Mouse (Mus musculus): ENCODE results near the gene Ranbp3l. TPM values are rescaled to one million over a fixed set of nuclear protein-coding genes. Genes with fewer than 3 reads are reported as not detected.

Gene Ranbp3l
- total RNA-seq, 2 experiments from 2014 or later = 10.6 to 11.4 TPM

DNA sequence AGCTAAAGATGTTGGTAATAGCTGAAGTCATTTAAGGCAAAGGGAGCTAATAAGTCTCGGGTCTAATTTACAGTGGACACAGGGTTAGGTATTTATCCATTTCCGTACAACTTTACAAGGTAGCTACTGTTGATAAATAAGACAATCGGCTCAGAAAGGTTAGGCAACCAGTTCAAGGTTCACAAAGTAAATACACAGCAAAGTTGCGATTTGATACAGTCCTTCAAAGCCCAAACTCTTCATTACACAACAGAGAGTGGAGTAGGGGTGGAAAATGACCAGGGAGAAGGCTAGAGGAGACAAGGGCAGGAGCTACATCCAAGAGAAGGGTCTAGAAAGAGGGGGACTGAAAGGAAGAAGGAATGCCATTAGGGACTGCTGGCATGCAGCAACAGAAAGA is 101.1 kb downstream of the Ranbp3l start:
- DNase-seq (ENCODE audit: low spot score in 2 of 2) = no peak
- intact Hi-C loops (cut with DNase I) = no loop called here

- no peak for DNase-seq (ENCODE audit: low spot score in 2 of 2)
- intact Hi-C loops (cut with DNase I) = no loop called here
These were observed 102.6 kb downstream of the Ranbp3l start for GRCm38 (mm10) chr15:9070353-9070752.

DNA sequence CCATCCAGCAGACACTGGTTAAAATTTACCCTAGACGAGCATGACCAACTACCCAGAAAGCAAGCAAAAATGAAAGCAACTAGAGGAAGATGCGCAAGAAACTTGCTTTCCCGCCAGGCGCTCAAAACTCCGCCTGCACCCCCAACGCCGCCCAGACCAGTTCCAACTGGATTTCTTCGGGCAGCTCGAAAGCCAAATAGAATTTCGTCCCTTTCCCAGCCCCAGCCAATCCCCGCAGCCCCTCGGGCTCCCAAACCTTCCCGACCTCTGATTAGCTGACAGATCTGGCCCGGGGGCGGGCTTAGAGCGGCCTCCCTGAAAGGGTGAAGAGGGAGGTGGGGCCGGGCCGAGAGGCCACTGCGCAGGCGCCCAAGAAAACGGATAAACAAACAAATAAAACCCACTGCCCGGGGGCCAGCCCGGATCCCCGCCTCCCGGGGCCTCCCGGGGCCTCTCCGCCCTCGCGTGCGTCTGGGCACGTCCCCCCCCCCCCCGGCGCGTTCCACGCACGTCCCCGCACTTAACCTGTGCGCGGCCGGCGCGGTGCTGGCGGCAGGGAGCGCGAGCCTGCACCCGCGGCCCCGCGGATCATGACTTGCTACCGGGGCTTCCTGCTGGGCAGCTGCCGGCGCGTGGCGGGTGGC is 103.3 kb downstream of the Ranbp3l start, which contains the start of gene Nadk2:
Gene Nadk2 (plus strand): TSS at position 349 of the 644 bp plus-strand sequence.
- intact Hi-C loops (cut with DNase I) = no loop called here
- DNase-seq (ENCODE audit: low spot score in 2 of 2) = peak; percentile 97 to 99

DNA sequence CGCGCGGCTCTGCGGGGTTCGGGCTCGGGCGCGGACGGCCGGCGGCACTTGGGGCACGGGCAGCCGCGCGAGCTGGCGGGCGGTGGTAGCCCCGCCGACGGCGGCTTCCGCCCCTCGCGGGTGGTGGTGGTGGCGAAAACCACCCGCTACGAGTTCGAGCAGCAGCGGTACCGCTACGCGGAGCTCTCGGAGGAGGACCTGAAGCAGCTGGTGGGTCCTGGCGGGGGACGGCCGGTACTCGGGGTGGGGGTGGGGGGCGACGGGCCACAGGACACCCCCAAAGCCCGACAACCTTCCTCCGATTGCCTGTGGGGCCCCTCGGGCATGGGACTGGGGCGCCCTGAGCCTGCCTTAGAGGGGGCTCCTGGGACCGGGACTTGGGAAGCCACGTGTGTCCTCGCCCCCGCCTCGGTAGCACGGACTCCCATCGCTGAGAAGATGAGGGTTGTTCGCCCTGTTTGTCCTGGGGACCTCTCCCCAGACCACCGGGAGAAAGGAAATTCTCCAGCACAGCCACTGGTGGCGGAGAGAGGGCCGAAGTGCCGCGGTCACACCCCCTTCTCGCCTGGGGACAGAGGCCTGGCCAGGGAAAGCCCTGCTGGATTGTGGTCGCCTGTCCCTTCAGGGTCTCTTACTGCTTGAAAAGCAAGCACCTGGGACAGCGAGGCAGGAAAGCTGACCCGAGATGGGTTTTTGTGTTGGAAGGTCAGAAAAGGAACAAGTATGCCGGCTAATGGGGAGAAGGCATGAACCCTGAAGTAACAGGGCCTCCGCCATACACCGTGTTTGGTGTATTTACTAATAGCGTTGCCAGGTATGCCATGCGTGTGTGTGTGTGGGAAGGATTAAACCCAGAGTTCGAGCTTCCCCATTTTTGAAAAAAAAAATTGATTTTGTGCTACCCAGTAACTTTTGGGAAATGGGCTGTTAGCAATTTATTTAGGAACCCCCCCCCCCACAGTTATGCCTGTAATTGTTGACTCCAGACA is 104.1 kb downstream of the Ranbp3l start:
- DNase-seq (ENCODE audit: low spot score in 2 of 2) = peak; percentile 16 to 31

GRCm38 (mm10) chr15:9072630-9073029 is 104.9 kb downstream of the Ranbp3l start:
- no peak for DNase-seq (ENCODE audit: low spot score in 2 of 2)
- intact Hi-C loops (cut with DNase I) = no loop called here

More for the DNA sequence above, 104.1 kb downstream of the Ranbp3l start:
- intact Hi-C loops (cut with DNase I) = no loop called here

GRCm38 (mm10) chr15:9073067-9073608 is 105.4 kb downstream of the Ranbp3l start:
- DNase-seq (ENCODE audit: low spot score in 2 of 2) = no peak
- intact Hi-C loops (cut with DNase I) = no loop called here

DNA sequence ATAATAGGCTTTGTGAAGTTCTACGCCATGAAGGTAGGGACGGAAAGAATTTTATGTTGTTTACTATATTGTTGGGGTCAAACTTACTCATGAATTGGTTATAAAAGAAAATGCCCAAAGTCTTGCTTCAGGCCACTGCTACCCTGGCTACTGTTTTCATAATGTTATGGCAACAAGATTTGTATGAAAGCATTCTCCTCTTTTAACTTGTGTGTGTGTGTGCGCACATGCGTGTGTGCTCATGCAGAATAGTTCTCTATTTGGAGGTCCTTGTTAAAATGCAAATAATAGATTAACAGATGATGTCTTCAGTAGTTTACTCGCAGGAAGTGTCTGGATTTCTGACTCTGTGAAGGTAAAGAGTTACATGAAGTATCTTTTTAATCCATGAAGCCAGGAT is 105.9 kb downstream of the Ranbp3l start:
- intact Hi-C loops (cut with DNase I) = no loop called here
- DNase-seq (ENCODE audit: low spot score in 2 of 2) = no peak

GRCm38 (mm10) chr15:9074139-9074538 is 106.4 kb downstream of the Ranbp3l start:
- intact Hi-C loops (cut with DNase I) = no loop called here
- no peak for DNase-seq (ENCODE audit: low spot score in 2 of 2)

- intact Hi-C loops (cut with DNase I) = no loop called here
- no peak for DNase-seq (ENCODE audit: low spot score in 2 of 2)
These were observed 106.9 kb downstream of the Ranbp3l start for GRCm38 (mm10) chr15:9074671-9075070.

DNA sequence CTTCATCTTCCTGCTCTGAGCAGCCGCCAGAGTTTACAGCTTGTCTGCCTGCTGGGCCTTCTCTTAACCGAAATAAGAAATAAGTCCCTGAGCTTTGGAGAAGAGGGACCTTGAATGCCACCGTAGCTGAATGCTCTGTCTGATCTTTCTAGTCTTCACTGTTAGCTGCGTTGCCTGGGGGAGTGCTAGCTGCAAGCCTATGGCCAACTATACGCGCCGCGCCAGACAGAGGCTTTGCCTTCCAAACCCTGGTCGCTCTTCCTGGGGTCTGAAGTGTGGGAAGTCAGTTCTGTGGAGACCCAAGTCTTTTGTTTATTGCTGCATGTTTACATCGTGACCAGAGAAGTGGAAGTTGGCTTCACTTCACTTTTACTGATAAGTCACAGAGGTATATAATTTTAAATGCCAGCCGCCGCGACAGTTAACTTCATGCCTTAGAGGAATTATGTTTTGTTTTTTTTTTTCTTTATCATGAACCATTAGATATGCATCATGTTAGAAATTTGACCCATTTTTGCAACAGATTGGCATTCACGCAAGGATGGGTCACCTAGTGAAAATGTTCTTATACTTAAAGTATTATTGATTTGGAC is 108.0 kb downstream of the Ranbp3l start:
- intact Hi-C loops (cut with DNase I) = no loop called here

GRCm38 (mm10) chr15:9078481-9079300 is 110.9 kb downstream of the Ranbp3l start:
- DNase-seq (ENCODE audit: low spot score in 2 of 2) = no peak
- intact Hi-C loops (cut with DNase I) = no loop called here

More for the DNA sequence above, 108.0 kb downstream of the Ranbp3l start:
- no peak for DNase-seq (ENCODE audit: low spot score in 2 of 2)

DNA sequence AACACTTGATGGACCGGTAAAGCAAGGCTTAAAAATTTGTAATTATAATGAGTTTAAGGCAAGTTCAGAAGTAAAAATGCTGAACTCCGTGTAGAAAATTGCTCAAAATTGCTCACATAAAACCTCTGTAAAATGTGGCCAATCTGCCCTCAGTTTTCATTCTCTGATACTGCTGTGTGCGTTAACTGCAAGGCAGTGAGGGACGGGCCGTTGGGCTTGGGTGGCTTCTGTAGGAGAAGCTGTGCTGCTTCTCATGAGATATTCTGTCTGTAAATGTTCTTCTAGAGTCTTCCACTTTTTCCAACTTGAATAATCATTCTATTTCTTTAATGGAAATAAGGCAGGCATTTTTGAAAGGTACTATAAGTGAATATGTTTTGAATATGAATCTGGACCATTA is 111.9 kb downstream of the Ranbp3l start:
- DNase-seq (ENCODE audit: low spot score in 2 of 2) = no peak
- intact Hi-C loops (cut with DNase I) = no loop called here

DNA sequence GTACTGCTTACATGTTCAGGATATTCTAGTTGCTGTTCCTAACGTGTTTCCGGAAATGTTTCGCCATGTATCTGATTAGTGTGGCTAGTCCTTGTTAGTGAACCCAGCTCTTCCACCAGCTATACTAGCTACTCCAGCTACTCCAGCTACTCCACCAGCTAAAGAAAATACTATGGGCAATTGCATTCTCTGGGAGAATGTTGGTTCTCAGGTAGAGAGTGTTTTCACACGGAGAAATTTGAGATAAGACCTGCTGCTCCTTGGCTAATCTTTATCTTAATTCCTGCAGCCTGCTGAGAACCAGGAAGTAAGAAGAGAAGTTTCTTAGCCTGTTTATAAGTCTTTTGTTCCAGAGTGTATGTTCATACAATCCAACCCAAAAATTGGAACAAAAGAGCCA is 112.5 kb downstream of the Ranbp3l start:
- DNase-seq (ENCODE audit: low spot score in 2 of 2) = no peak
- intact Hi-C loops (cut with DNase I) = no loop called here

GRCm38 (mm10) chr15:9081294-9081693 is 113.5 kb downstream of the Ranbp3l start:
- intact Hi-C loops (cut with DNase I) = no loop called here
- no peak for DNase-seq (ENCODE audit: low spot score in 2 of 2)

GRCm38 (mm10) chr15:9082753-9083152 is 115.0 kb downstream of the Ranbp3l start:
- intact Hi-C loops (cut with DNase I) = no loop called here
- DNase-seq (ENCODE audit: low spot score in 2 of 2) = no peak

DNA sequence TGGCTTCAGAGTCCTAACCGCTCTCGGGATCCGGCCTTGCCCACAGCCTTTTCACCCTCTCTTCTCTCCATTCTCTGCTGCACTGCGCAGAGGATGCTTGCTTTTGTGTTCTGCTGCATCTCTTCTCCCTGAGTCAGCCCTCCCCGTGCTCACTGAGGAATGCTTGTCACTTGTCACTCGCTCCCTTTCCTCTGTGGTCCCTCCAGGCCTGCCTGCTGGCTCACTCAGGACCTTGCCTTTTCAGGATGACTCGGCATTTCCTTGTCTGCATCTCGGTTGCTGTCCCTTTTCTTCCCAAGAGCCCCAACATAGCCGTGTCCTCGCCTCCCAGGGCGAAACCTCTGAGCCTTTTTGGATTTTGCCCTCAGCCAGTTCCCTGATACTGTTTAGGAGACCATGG is 119.1 kb downstream of the Ranbp3l start:
- intact Hi-C loops (cut with DNase I) = no loop called here
- no peak for DNase-seq (ENCODE audit: low spot score in 2 of 2)

DNA sequence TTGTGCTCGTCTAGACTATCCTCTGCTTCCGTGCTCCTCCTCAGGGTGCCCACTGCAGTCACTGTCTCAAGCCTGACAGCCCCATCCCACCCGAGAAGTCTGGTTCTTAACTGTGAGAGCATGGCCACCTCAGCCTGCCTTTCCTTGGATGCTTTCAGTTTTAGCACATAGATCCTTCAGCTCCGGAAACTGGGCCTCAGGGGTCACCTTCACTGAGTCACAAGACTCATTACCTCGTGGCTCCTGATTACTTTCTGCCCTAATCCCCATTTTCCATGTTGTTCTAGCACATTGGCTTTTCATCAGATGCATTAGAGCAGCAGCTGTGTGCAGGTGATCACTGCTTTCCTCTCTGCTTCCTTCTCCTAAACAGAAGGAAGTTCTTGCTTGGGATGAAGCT is 119.7 kb downstream of the Ranbp3l start:
- intact Hi-C loops (cut with DNase I) = no loop called here
- DNase-seq (ENCODE audit: low spot score in 2 of 2) = no peak

GRCm38 (mm10) chr15:9087895-9088682 is 120.3 kb downstream of the Ranbp3l start:
- intact Hi-C loops (cut with DNase I) = no loop called here
- DNase-seq (ENCODE audit: low spot score in 2 of 2) = peak in 1 of 2 experiments; percentile 36
